Mouse (Mus musculus) adrenal gland, adult 2 months (tissue): Measurements from ENCODE around the gene Fis1. TPM values are rescaled to one million over a fixed set of nuclear protein-coding genes. Genes with fewer than 3 reads are reported as not detected.
A peak's percentile ranks its signal among the peaks of the same experiment; 100 is the strongest.
"Not testable (repeated sequence)": the region's sequence is repeated elsewhere in the genome, so short reads cannot be mapped to it uniquely, and the experiment has no call there.

Experiments
- DNase-seq: peaks from one replicate; pipeline ENCODE4 v3.0.0; 2021
- long read RNA-seq: library from polyadenylated mRNA; stranded (forward); transcript quantifications from one replicate; pipeline ENCODE4 v2.0.0, GENCODE M21; 2021
- polyA plus RNA-seq: library from polyadenylated mRNA; depleted of rRNA; stranded (reverse); fragments of >200 nt; gene quantifications from 2 replicates; pipeline ENCODE4 v1.2.3, GENCODE M21; 2012; rRNA removed
- total RNA-seq, 2 experiments: library from RNA; stranded (reverse); gene quantifications; 2 replicates each; pipeline ENCODE4 v1.2.3; 2021

Gene Fis1
- total RNA-seq, result 100 to 1,000 TPM; 143 to 225 TPM
- polyA plus RNA-seq, result 136 and 184 TPM in 2 replicates
- long read RNA-seq, transcript Fis1-202 (5 exons, 948 nt), result minor isoform, 13 of 133 reads
- long read RNA-seq, transcript Fis1-201 (5 exons, 786 nt), result major isoform, 104 of 133 reads
- long read RNA-seq, partial matches to known transcripts, result 2 of 133 reads
- long read RNA-seq, other reads (novel, unspliced or antisense), result 10 of 133 reads

DNA sequence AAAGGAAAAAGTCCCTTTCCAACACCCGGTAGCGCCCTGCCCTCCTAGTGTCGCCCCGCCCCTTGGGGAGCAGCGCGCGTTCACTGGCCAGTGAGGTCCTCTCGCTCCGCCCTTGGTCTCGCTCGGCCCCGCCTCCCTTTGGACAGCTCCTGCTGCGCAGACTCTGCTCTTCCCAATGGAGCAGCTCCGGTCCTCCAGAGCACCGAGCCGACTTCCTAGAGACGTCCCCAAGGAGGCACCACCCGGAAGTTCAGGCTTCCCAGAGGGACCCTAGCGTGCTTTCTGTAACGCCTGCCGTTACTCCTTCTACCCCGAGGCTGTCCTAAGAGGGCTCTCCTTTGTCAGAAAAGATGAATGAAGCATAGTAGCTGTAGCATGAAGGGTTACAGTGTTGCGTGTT is at the start of gene Fis1:
TSS of gene Fis1 (plus strand) at position 261 of the 400 bp plus-strand sequence.
- DNase-seq, result peak; percentile 98

DNA sequence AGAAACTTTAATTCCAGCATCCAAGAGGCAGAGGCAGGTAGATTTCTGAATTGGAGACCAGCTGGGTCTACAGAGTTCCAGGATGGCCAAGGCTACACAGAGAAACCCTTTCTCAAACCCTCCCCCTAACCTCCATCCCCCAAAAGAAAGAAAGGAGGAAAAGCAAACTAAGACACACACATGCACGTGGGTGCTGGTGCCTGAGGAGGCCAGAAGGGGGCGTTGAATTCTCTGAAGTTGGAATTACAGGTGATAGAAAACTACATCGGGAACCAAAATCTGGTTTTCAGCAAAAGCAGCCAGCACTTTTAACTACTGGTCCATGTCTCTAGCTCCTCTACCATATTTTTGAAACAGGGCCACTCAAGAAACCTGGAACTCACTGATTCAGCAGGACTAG is 48.5 kb upstream of the Fis1 start:
- DNase-seq, result no peak

DNA sequence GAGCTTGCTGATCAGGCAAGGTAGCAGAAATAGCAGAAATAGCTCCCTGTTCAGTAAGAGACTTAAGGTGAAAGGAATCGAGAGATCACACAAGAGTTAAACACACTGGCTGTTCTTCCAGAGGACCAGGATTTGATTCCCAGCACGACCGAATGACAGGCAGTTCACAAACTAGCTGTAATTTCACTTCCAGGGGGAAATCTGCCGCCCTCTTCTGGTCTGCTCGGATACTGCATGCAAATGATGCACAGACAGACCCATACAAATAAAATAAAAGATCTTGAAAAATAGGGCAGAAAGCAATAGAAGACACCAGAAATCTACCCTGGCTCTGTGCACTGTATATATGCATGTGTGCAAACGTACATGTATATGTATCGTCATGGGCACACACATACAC is 47.4 kb upstream of the Fis1 start:
- DNase-seq, result no peak

DNA sequence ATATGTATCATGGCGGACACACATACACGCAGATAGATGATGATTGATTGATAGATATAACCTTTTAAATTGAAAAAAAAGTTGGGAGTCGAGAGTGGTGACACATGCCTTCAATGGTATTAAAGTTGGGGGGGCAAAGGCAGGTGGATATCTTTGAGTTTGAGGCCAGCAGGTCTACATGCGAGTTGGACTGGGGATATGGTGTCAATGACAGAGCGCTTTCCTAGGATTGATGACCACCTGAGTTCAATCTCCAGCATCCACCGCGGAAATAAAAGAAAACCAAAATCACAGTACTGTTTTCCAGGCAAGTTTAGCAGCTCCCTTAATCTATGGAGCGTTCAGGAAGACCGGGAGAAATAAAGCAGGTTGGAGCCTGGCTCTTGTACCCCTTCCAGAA is 45.5 kb upstream of the Fis1 start:
- DNase-seq, result no peak

GRCm38 (mm10) chr5:136907991-136908857 is 44.9 kb upstream of the Fis1 start, which contains the start of gene Ift22:
Gene Ift22 (plus strand): TSS chr5:136908150.
- peak; percentile 96 for DNase-seq

DNA sequence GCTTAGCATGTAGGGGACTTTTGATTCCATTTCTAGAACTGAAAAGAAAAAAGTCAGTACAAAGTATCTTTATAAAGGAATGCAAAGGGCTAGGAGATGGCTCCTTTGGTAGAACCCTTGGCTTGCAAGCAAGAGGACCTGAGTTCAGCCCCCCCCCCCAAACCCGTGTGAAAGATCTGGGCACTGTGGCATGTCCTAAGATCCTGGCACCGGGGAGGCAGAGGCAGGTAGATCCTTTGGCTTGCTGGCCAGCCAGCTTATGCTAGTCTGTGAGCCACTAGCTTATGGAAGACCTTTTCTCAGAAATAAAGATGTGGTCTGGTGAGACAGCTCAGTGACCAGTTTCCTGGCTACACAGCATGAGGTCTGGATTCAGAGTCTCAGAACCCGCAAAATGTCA is 38.9 kb upstream of the Fis1 start:
- DNase-seq, result no peak

DNA sequence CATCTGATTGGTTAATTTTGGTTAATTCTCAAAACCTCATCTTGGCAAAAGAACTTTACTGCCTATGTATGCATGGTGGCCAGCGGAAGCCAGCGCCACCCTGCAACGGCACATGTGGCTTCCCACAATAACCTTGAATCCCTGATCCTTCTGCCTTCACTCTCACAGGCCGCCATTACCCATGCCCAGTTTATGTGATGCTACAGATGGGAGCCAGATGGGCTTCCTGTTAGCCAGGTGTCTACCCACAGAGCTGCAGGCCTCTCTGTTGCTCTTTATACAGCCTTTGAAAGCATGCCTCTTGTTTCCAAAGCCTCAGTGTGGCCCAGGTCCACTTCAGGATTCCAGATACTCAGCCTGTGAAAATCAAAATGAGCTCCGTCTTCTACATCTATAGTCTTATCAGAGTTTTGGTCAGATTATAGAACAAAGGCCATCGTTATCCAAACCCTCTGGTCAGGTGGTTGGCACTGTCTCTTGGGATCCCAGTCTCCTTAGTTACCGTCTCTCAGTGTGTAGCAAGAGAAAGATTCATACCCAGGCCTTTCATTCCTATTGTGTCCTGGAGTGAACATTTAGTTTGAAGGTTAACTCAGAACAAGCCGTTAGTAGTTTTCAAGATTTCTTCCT is 35.3 kb upstream of the Fis1 start:
- DNase-seq, result no peak

DNA sequence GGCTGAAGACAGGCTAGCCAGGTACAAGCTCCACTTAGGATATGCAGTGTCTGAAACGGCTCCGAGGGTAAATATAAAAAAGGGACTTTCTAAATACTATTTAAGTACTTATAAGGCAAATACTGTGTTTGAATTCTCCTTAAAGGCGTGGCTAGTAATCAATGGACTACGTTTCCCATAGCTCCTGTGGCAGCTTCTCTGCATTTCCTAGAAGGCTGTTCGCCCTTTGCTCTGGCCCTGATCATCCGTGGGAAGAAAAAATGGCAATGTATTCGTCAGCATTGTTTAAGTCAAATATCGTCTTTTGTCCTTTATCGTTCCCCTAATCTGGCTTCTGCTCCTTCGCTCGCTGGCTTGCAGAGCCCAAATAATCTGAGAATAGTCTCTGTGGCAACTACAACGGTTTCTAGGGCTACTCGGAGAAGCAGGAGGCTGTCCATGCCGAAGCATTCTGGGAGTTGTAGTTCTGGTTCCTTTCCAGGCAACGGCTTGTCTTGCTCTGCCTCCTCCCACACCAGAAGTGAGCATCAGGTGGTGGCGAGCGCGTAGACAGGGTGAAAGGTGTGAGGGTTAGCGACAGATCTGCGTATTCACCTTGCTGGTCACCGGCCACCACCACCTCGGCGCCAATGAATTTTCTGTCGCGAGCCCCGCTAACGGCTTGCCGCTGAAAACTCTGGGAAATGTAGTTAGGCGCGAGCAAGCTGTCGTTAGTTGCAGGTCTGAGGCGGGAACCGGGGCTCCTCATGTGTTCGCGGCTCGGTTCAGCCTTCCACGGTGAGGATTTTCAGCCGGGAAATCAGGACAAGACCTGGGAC is 34.2 kb upstream of the Fis1 start:
- peak; percentile 86 for DNase-seq

DNA sequence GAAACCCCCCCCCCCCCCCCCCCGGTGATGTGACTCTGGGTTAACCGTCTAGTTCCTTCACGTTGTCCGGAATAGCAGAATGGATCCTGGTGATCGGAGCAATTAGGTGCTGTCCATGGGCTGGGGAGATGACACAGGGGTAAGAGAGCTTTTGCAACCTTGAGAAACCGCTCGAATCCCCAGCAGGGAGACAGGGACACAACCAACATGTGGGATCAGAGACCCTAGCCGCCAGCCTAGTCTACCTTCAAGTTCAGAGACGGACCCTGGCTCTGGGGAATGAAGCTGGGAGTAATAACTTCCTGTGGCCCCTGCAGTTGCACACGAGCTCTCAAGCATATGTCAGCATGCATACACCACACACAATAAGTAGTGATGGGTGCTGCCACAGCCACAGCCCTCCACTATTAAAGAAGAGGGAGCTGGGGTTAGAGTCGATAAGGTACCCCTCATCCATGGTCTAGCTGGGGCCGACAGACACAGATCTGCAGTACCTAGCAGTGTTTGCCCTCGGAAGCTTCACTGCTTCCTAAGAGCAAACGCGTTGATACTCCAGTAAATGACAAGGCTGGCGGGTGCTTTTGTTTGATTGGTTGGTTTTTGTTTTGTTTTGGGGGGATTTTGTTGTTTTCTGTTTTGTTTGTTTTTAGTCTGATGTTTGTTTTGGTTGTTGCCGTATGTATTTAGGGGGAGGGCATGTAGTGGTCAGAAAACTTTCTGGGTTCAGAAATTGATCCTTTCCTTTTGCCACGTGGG is 33.4 kb upstream of the Fis1 start:
- no peak for DNase-seq

- DNase-seq, result no peak
Observed at GRCm38 (mm10) chr5:136922830-136923229, 30.2 kb upstream of the Fis1 start.

GRCm38 (mm10) chr5:136923751-136924478 is 29.2 kb upstream of the Fis1 start:
- DNase-seq, result no peak

GRCm38 (mm10) chr5:136929073-136929472 is 24.0 kb upstream of the Fis1 start:
- peak; percentile 78 for DNase-seq

- no peak for DNase-seq
Observed at GRCm38 (mm10) chr5:136931896-136932295, 21.2 kb upstream of the Fis1 start.

GRCm38 (mm10) chr5:136932956-136933355 is 20.1 kb upstream of the Fis1 start:
- no peak for DNase-seq

- peak; percentile 34 for DNase-seq
Observed at GRCm38 (mm10) chr5:136933930-136934329, 19.1 kb upstream of the Fis1 start.

DNA sequence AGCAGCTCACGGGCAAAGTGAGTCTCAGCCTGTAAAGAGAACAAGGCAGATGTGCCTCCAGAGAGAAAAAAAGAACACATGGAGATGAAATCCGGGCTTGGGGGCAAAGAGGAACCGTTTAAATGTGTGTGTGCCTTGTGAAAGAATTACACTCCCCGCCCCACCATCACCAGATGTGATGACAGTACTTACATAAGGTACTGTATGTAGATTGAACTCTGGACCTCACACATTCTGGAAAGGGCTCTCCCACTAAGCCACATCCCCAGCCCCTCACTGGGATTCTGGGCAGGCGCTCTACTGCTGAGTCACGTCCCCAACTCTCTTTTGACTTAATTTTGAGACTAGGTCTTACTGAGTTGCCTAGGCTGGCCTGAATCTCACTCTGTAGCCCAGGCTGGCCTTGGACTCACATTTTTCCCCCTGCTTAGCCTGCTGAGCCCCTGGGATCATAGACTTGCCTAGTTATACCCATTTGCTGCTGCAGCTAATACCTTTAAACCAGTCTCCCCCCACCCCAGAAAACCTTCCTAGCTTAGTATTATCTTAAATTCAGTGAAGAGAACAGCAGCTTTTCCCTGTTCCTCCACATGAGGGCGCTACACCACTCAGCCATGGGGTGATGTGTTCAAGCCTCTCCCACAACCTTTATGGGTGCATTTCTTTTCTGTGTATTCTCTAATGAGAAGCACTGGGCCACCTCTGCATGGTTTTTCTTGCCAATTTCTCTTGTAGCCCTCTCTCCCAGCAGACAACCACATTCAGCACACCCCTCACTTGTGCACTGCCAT is 17.0 kb upstream of the Fis1 start:
- no peak for DNase-seq

DNA sequence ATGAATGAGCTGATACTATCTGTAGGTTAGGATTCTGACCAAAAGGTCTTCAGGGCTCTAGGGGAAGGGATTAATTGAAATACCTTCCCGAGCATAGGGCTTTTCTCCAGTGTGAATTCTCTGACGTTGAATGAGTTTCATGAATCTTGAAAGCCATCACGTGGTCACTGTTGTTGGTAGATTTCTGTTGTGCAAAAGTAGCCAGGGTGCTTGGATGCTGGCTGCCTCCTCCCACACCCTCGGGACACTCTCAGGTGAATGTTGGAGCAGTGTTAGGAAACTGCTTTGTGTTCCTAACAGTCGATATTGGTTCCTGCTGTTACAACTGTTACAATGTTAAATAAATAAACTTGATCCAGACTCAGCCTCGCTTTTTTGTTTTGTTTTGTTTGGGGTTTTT is 16.3 kb upstream of the Fis1 start:
- DNase-seq, result no peak

DNA sequence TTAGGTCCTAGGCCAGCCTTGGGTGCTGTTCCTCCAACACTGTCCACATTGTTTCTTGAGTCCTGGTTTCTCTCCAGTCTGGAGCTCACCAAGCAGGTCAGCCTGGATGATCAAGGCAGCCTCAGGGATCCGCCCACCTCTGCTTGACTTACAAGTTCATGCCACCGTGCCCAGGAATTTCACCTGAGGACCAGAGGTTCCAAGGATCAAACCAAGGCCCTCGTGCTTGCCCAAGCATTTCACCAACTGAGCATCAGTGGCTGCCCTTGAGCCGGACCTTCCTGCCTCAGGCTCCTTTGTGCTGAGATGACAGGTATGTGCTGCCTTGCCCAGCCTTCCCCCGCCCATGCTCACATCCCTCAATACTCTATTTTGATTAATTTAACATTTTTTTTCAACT is 15.5 kb upstream of the Fis1 start:
- DNase-seq, result no peak

- DNase-seq, result no peak
Observed at GRCm38 (mm10) chr5:136939284-136939683, 13.8 kb upstream of the Fis1 start.

GRCm38 (mm10) chr5:136940029-136940428 is 13.0 kb upstream of the Fis1 start:
- DNase-seq, result not testable (repeated sequence)
